Mouse (Mus musculus) ES-Bruce4 (cell line): ENCODE data around the gene Cybc1.

Experiments used
- EP300 ChIP-seq: IDR thresholded peaks from 2 replicates; pipeline ENCODE4 v1.6.1; 2011; ENCODE audit warnings: low read depth, low read length; ENCODE audit not compliant: insufficient read depth
- POLR2A ChIP-seq: IDR thresholded peaks from one replicate; pipeline ENCODE4 v1.8.1; 2011; ENCODE audit warnings: low read length; ENCODE audit not compliant: insufficient read depth

- TF ChIP-seq POLR2A, result no peak
- no peak for TF ChIP-seq EP300
Measured at GRCm38 (mm10) chr11:121198622-121199021, 30.5 kb downstream of the Cybc1 start.
